Mouse (Mus musculus) lung, adult 2 months (tissue): Measurements from ENCODE around the gene Ttll4. TPM values are rescaled to one million over a fixed set of nuclear protein-coding genes. Genes with fewer than 3 reads are reported as not detected.
A peak's percentile ranks its signal among the peaks of the same experiment; 100 is the strongest.

Source experiments
- DNase-seq: peaks from one replicate; pipeline ENCODE4 v3.0.0; 2022
- H3K4me1 ChIP-seq: fragments of 200-500 bp; 2 replicates; pipeline ENCODE4 v1.6.1; 2011; ENCODE audit warnings: low read length; ENCODE audit not compliant: control insufficient read depth, insufficient read depth
- H3K4me3 ChIP-seq: fragments of 200-500 bp; replicated peaks from 2 replicates; pipeline ENCODE3; 2011; ENCODE audit warnings: low read depth, mild to moderate bottlenecking, control low read depth, low read length; ENCODE audit errors: extremely low read depth
- CTCF ChIP-seq: fragments of 200-500 bp; IDR thresholded peaks from 2 replicates; pipeline ENCODE4 v1.5.1; 2011; ENCODE audit warnings: mild to moderate bottlenecking, low read length, control low read depth; ENCODE audit not compliant: insufficient read depth
- POLR2A ChIP-seq: fragments of 200-500 bp; IDR thresholded peaks from 2 replicates; pipeline ENCODE4 v1.6.1; 2011; ENCODE audit warnings: low read depth, mild to moderate bottlenecking, control low read depth, low read length, borderline replicate concordance; ENCODE audit errors: extremely low read depth
- WGBS: fragments of 180-500 bp; shearing (Covaris S2); methylation state at CpG from one replicate; pipeline ENCODE4 v1.1.7; 2018; 5-methylcytosine and 5-hydroxymethylcytosine counted together
- polyA plus RNA-seq: library from polyadenylated mRNA; depleted of rRNA; stranded (reverse); fragments of >200 nt; gene quantifications from 2 replicates; pipeline ENCODE4 v1.2.3, GENCODE M21; 2012; rRNA removed

The Ttll4 gene
- polyA plus RNA-seq: 13.7 and 16.1 TPM in 2 replicates

DNA sequence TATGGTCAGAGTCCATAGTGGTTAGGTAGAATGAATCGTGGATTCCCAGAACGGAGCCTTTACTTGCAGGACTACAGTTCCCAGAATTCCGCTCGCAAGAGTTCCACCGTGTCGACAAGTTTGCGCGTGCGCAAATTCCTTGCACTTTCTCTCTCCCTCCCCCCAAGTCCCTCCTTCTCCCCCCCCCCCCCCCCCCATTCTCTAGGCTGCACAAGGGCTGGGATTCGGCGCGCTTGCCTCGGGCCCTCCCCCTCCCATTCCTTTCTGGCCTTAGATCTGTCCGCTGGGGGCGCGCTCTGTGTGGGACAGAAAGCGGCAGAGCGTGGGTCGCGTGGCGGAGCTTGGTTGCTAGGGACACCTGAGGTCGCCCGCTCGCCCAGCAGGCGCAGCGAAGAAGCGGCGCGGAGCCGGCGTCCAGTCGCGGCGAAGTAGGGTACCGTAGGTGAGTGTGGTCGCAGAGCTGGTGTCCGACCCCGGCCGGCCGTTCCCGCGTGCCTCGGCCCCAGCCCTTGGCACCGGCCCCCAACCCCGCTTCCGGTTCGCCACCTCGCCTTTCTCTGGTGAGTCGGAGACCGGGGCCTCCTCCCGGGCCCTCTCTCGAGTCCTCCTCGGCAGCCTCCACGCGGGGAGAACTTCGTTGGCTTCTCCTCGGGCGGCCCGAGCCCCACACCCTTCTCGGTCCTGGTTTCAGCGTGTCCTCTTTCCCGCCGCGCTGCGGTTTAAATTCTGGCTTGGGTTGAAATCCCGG lies at the start of gene Ttll4:
Ttll4 (plus strand) TSS at position 298 of the 748 bp plus-strand sequence.
- Histone ChIP-seq H3K4me3 (peak within 1 kb of the TSS; percentile 59), H3K4me1 (peaks cover 6% of the 10 kb centered on the region)
- under 1% methylated on average over 66 of the region's 66 CpGs for WGBS
- TF ChIP-seq CTCF (peak; percentile 46), POLR2A (peak; percentile 58; the same call in 1 of the 2 replicates)
- DNase-seq: peak; percentile 91

DNA sequence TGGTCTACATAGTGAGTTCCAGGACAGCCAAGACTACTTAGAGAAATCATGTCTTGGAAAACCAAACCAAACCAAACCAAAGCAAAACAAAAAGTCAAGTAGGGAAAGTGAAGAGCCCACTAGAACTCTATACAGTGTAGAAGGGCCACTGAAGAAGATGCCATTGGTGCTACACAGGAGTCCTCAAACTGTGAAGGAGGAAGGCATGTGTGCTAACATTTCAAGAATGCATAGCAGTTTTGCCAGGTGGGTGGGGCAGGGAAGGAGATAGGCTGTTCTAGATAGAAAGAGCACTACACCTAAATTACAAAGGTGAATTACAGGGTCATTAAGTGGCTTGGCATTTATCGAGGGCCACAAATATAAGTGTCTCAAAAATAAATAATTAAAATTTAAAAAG lies 37.4 kb upstream of the Ttll4 start:
- Histone ChIP-seq H3K4me3 (no peak overlapping the region), H3K4me1 (no peaks in the 10 kb centered on the region; the same call in 1 of the 2 replicates)
- no peak for DNase-seq
- 66% methylated on average over 1 of the region's 1 CpGs for WGBS
- no peak for TF ChIP-seq CTCF
- TF ChIP-seq POLR2A: no peak

DNA sequence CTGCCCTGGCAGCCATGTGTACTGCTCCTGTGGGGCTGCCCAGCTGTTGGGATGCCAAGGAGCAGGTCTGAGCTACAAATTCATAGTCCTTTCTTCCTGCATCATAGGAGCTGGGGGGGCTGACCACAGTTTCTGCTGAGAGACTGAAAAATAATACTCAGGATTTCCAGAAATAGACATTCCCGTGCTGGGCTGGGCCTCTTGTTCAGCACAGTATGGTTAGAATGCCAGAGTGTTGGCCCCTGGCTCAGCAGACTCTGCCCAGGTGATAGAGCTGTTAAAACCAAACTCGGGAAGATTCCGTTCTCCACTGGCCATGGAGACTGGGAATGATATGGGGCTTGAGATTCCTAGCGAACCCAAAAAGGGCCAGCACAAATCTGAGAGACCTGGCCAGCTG lies 35.5 kb upstream of the Ttll4 start:
- Histone ChIP-seq H3K4me3 (no peak overlapping the region), H3K4me1 (no peaks in the 10 kb centered on the region; the same call in 1 of the 2 replicates)
- DNase-seq: no peak
- TF ChIP-seq CTCF (no peak), POLR2A (no peak)
- WGBS: 70% methylated on average over 4 of the region's 4 CpGs

DNA sequence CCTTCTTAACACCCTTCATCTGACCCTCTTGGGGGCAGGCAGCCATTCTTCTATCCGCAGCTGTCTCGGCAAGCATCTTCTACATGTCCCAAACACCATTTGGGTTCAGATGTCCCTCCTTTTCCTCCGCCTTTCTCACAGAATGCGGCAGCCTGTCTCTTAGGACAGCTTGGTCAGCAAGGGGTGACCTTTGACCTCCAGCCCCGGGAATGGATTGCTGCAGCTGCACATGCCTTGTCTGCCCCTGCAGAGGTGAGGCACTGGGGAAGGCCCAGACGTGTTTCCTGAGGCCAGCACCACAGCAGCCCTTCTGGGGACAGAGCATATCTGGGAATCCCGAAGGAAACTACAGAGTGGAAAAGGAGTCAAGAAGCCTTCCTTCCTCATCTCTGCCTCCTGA lies 33.5 kb upstream of the Ttll4 start:
- DNase-seq: no peak
- Histone ChIP-seq H3K4me3 (no peak overlapping the region), H3K4me1 (no peaks in the 10 kb centered on the region; the same call in 1 of the 2 replicates)
- WGBS: 51% methylated on average over 7 of the region's 7 CpGs
- TF ChIP-seq CTCF (no peak), POLR2A (no peak)

DNA sequence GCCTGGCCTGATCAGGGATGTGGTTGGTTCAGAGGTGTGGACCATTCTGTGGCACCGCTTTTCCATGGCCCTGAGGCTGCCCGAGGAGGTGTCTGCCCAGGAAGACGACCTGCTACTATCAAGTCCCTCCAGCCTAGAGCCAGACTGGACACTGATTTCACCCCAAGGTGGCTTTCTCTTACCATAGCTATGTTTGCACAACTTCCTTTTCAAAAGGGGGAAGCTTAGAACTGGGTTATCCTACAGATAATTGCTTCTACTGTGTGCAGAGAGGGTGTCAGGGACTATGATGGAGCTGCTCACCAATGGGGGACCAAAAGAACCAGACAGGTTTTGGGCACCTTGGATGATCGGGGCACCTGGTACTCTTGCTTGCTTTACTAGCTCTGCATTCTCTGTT lies 28.8 kb upstream of the Ttll4 start:
- 74% methylated on average over 4 of the region's 4 CpGs for WGBS
- TF ChIP-seq CTCF (no peak), POLR2A (no peak)
- no peaks in the 10 kb centered on the region for H3K4me1 ChIP-seq

DNA sequence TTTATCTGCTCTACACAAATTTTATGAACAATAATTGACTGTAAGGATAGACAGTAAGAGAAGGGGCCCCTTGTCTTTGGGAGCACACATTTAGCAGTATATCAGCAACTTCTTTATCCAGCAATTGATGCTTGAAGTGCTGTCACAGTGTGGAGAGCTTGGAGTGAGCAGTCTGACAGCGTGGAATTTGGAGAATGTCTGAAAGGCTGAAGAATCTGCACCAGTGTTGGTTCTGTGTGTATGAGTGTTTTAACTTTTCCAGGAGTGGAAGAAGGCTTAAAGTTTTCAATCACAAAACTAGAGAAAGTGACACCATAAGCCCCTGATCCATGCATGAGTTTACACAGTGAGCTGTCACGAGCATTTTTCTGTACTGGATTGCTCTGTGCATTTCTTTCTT lies 18.0 kb upstream of the Ttll4 start:
- DNase-seq: no peak
- H3K4me1 ChIP-seq: no peaks in the 10 kb centered on the region
- TF ChIP-seq CTCF (no peak), POLR2A (no peak)
- no peak overlapping the region for H3K4me3 ChIP-seq
- WGBS: 43% methylated on average over 2 of the region's 2 CpGs

More for the DNA sequence above, 28.8 kb upstream of the Ttll4 start:
- no peak for DNase-seq
- no peak overlapping the region for H3K4me3 ChIP-seq

DNA sequence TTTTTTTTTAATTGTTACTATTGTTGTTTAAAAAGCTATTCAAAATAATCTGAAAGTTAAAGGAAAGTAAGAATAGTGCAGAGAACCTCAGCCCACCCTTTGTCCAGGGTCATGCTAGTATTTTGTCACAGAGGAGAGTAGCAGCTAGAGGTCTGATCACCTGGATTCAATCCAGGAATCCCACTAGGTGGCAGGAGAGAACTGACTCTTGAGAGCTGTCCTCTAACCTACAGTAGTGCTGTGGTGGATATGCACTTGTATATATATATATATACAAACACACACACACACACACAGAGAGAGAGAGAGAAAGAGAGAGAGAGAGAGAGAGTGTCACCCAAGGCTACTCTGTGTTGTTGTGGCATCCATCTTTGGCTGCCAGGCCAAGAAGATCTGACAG lies 17.6 kb upstream of the Ttll4 start:
- DNase-seq: no peak
- TF ChIP-seq POLR2A (no peak), CTCF (no peak)
- H3K4me1 ChIP-seq: no peaks in the 10 kb centered on the region
- H3K4me3 ChIP-seq: no peak overlapping the region

DNA sequence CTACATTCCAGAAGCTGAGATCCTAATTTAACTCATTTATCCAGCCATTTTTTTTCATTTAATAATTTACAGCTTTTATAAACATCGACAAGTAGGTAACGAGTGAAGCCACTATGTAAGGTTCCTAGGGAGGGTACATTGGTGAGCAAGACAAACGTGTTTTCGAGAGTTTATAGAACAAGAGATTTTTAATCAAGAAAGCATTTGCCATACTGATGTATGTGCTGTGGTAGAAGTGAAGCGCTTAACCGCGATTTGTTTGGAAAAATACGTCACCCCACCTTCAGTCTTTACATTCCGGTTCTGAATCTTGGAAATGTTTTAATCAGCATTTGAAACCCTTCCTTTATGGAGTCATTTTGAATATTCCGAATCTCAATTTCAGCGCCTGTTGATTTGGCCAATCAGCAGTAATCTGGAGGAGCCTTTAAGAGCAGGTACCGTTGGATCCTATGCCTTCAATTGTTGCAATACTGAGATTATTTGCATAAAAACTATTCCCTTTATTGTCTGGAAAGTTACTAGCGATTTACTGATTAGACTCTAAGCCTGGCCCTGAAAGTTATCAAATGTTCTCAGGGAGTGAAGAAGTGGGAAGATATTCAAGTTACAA lies 814 bp downstream of the Ttll4 start:
- WGBS: 9% methylated on average over 13 of the region's 13 CpGs
- H3K4me3 ChIP-seq: peak overlapping the region; percentile 59
- TF ChIP-seq CTCF (no peak), POLR2A (no peak)
- no peak for DNase-seq
- peaks cover 6% of the 10 kb centered on the region for H3K4me1 ChIP-seq

DNA sequence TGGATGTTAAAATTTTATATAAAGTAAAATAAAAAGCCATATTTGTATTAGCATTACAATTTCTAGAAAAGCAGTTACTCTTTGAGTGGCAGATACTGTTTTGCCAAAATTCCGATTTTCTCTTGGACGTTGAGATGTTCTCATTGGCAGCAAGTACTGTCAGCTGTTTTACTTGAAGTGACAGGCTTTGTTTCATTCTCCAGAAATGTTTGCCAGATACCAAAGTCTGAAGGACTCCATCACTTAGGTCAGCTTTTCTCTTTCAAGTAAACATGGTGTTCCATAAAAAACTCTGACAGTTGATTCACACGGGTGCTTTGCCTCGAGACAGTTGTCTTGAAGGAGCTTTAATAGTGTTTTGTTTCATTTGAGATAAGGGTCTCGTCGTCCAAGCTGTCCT lies 3.6 kb downstream of the Ttll4 start:
- 44% methylated on average over 6 of the region's 6 CpGs for WGBS
- no peak for TF ChIP-seq CTCF
- no peak for TF ChIP-seq POLR2A

DNA sequence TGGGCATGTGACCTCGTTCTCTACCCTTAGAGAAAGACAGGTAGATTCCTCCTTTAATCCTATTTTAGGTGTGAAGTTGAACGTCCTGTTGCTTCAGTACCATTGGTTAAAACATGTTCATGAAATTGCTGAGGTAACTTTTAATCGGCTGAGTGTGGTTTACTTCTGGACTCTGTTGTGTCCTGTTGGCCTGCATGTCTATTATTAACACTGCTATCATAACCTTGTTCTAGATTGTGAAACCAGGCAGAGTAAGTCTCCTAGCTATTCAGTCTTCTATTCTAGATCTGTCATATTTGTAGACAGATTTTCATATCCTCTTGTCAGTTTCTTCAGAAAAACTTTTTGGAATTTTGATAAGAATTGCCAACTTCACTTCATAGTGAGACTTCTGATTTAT lies 6.8 kb downstream of the Ttll4 start:
- no peaks in the 10 kb centered on the region; the same call in 1 of the 2 replicates for H3K4me1 ChIP-seq
- no peak overlapping the region for H3K4me3 ChIP-seq
- DNase-seq: no peak
- 78% methylated on average over 3 of the region's 3 CpGs for WGBS
- TF ChIP-seq POLR2A (no peak), CTCF (no peak)

More for the DNA sequence above, 3.6 kb downstream of the Ttll4 start:
- no peak for DNase-seq
- H3K4me3 ChIP-seq: no peak overlapping the region
- peaks cover 6% of the 10 kb centered on the region for H3K4me1 ChIP-seq
